Mouse (Mus musculus) C2C12 (cell line): ENCODE measurements around the gene Otof. TPM values are rescaled to one million over a fixed set of nuclear protein-coding genes. Genes with fewer than 3 reads are reported as not detected.

Experiments
- H3K27me3 ChIP-seq: one replicate; pipeline ENCODE4 v1.6.1; 2011; ENCODE audit not compliant: control insufficient read depth, insufficient read depth, insufficient read length
- H3K36me3 ChIP-seq: one replicate; pipeline ENCODE4 v1.6.1; 2011; ENCODE audit not compliant: control insufficient read depth, insufficient read depth
- H3K4me3 ChIP-seq: one replicate; pipeline ENCODE4 v1.5.1; 2011; ENCODE audit warnings: mild to moderate bottlenecking, control low read depth; ENCODE audit not compliant: poor library complexity, insufficient read depth, severe bottlenecking
- H3K79me2 ChIP-seq: one replicate; pipeline ENCODE4 v1.6.1; 2011; ENCODE audit not compliant: control insufficient read depth, insufficient read depth
- H3K79me3 ChIP-seq: one replicate; pipeline ENCODE4 v1.6.1; 2011; ENCODE audit warnings: low read depth, control low read depth
- H3ac ChIP-seq: one replicate; pipeline ENCODE3; 2011; ENCODE audit warnings: low read depth; ENCODE audit not compliant: control insufficient read depth, insufficient read length
- CEBPB ChIP-seq: IDR thresholded peaks from one replicate; pipeline ENCODE4 v1.6.1; 2011; ENCODE audit warnings: low read depth, mild to moderate bottlenecking, control low read depth, moderate library complexity
- CTCF ChIP-seq: IDR thresholded peaks from one replicate; pipeline ENCODE4 v1.5.1; 2011; ENCODE audit not compliant: control insufficient read depth, insufficient read depth, insufficient read length
- FOSL1 ChIP-seq: IDR thresholded peaks from one replicate; pipeline ENCODE4 v1.8.0; 2011; ENCODE audit warnings: mild to moderate bottlenecking, low read length; ENCODE audit not compliant: poor library complexity, insufficient read depth, severe bottlenecking
- MAX ChIP-seq: IDR thresholded peaks from one replicate; pipeline ENCODE4 v1.6.1; 2011; ENCODE audit warnings: mild to moderate bottlenecking, control low read depth
- MYOD1 ChIP-seq: IDR thresholded peaks from one replicate; pipeline ENCODE4 v1.6.1; 2011; ENCODE audit warnings: low read depth; ENCODE audit not compliant: control insufficient read depth, insufficient read length
- MYOG ChIP-seq: IDR thresholded peaks from one replicate; pipeline ENCODE4 v1.6.1; 2011; ENCODE audit not compliant: control insufficient read depth, insufficient read length; ENCODE audit errors: extremely low read depth
- USF1 ChIP-seq: IDR thresholded peaks from one replicate; pipeline ENCODE4 v1.6.1; 2011; ENCODE audit warnings: low read depth, mild to moderate bottlenecking, control low read depth, moderate library complexity
- long read RNA-seq, 2 experiments: library from polyadenylated mRNA; unstranded; transcript quantifications; one replicate each; pipeline ENCODE4 v2.0.0; 2019 to 2020
- polyA plus RNA-seq: library from polyadenylated mRNA; unstranded; fragments of >200 nt; fragmentation: generic; extraction: Trizol; gene quantifications from one replicate; pipeline ENCODE4 v1.2.1, GENCODE M21; 2012; ENCODE audit warnings: missing spikeins

Gene Otof
- polyA plus RNA-seq, result not detected
- long read RNA-seq, experiment 1, result 0 reads
- long read RNA-seq, experiment 2, result 0 reads

DNA sequence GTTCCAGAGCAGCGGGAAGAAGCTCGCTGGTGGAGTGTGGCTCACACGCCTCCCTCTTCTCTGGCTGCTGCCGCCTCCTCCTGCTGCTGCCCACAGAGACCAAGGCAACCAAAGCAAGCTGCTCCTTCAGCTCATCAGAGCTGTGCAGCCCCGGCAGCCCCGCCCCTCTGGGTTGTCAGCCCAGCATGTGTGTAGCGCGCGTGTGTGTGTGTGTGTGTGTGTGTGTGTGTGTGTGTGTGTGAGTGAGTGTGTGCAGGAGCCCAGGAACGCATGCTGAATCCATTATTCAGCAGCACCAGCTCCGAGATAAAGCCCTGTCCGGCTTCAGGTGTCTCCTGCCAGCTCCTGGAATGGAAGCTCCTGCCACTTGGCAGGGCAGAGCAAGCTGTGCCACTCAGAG, at the start of gene Otof:
TSS of gene Otof (minus strand) at position 112 of the 400 bp plus-strand sequence.
- H3ac ChIP-seq, result no peak within 1 kb of the TSS
- peaks cover 90% of the 10 kb centered on the region for H3K27me3 ChIP-seq

GRCm38 (mm10) chr5:30497299-30497698, 35.6 kb upstream of the Otof start:
- Histone ChIP-seq H3K4me3 (no peak overlapping the region), H3K36me3 (no peaks in the 10 kb centered on the region), H3K79me2 (no peaks in the 10 kb centered on the region), H3K79me3 (no peaks in the 10 kb centered on the region), H3K27me3 (peaks cover 39% of the 10 kb centered on the region), H3ac (no peak overlapping the region)
- no peak for TF ChIP-seq MAX
- no peak for TF ChIP-seq CTCF
- no peak for TF ChIP-seq MYOG
- TF ChIP-seq USF1, result no peak
- no peak for TF ChIP-seq CEBPB
- TF ChIP-seq FOSL1, result no peak
- no peak for TF ChIP-seq MYOD1

More for the DNA sequence above, at the start of gene Otof:
- TF ChIP-seq CEBPB, result no peak
- TF ChIP-seq FOSL1, result no peak
- TF ChIP-seq CTCF, result no peak
- no peak for TF ChIP-seq MYOD1
- no peak for TF ChIP-seq MYOG
- Histone ChIP-seq H3K79me2 (no peaks in the 10 kb centered on the region), H3K36me3 (no peaks in the 10 kb centered on the region), H3K79me3 (no peaks in the 10 kb centered on the region), H3K4me3 (no peak within 1 kb of the TSS)

DNA sequence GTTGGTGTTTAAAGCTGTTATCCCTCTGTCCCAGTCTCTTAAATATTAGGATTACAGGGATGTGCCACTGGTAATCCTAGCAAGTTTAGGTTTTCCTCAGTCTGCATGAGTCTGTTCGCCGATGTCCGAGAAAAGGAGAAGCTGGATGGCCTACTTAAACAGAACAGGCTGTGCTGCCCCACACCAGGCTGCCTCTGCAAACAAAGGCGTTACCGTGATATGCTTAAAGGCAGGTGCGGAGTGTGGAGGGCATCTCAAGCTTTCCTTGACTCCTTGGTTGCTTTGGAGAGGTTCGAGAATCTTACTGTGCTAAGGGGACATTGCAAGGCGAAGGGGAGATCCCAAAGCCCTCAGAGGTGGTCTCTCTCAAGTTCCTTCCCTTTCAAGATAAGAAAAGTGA, 35.1 kb upstream of the Otof start:
- Histone ChIP-seq H3K79me3 (no peaks in the 10 kb centered on the region), H3K27me3 (peaks cover 40% of the 10 kb centered on the region)
- TF ChIP-seq CTCF (no peak), USF1 (no peak), MYOG (no peak), CEBPB (no peak), MAX (no peak), MYOD1 (no peak), FOSL1 (no peak)

DNA sequence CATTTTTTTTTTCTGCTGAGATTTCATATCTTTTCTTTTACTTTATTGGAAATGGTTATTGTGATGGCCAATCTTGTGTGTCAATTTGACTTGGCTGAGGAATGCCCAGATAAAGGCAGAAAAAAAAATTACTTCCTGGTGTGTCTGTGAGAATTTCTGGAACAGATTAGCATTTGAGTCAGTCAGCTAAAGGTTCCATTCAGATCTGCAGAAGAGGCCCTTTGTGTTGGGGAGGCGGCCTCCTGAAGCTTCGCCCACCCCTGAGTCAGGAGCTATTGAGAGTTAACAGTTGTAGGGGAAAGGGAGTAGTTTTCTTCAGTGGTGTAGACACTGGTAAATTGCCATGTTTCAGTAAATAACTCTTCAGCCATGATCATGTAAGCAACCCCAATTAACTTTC, 33.6 kb upstream of the Otof start:
- Histone ChIP-seq H3K27me3 (peaks cover 40% of the 10 kb centered on the region), H3ac (no peak overlapping the region), H3K36me3 (no peaks in the 10 kb centered on the region), H3K79me2 (no peaks in the 10 kb centered on the region), H3K4me3 (no peak overlapping the region), H3K79me3 (no peaks in the 10 kb centered on the region)
- TF ChIP-seq CTCF (no peak), CEBPB (no peak)

More for the DNA sequence above, 35.1 kb upstream of the Otof start:
- Histone ChIP-seq H3K36me3 (no peaks in the 10 kb centered on the region), H3K4me3 (no peak overlapping the region), H3ac (no peak overlapping the region), H3K79me2 (no peaks in the 10 kb centered on the region)

GRCm38 (mm10) chr5:30494606-30495005, 32.9 kb upstream of the Otof start:
- H3ac ChIP-seq, result no peak overlapping the region
- no peaks in the 10 kb centered on the region for H3K36me3 ChIP-seq
- TF ChIP-seq CEBPB, result no peak
- no peak for TF ChIP-seq MYOG
- TF ChIP-seq MAX, result no peak
- no peak for TF ChIP-seq FOSL1
- TF ChIP-seq CTCF, result no peak
- TF ChIP-seq MYOD1, result no peak
- no peak for TF ChIP-seq USF1
- no peaks in the 10 kb centered on the region for H3K79me2 ChIP-seq
- no peaks in the 10 kb centered on the region for H3K79me3 ChIP-seq
- H3K4me3 ChIP-seq, result no peak overlapping the region
- H3K27me3 ChIP-seq, result peaks cover 40% of the 10 kb centered on the region

- Histone ChIP-seq H3K4me3 (no peak overlapping the region), H3K79me3 (no peaks in the 10 kb centered on the region), H3K27me3 (peaks cover 39% of the 10 kb centered on the region), H3ac (no peak overlapping the region), H3K36me3 (no peaks in the 10 kb centered on the region), H3K79me2 (no peaks in the 10 kb centered on the region)
- TF ChIP-seq FOSL1 (no peak), CTCF (no peak), MYOD1 (no peak), MYOG (no peak), CEBPB (no peak), USF1 (no peak), MAX (no peak)
These were observed 32.0 kb upstream of the Otof start for GRCm38 (mm10) chr5:30493723-30494122.
